Mouse (Mus musculus) forebrain, embryonic 15.5 days (tissue): ENCODE results near the gene Poc1b. TPM values are rescaled to one million over a fixed set of nuclear protein-coding genes. Genes with fewer than 3 reads are reported as not detected.
A peak's percentile ranks its signal among the peaks of the same experiment; 100 is the strongest.

ENCODE experiments used
- ATAC-seq: fragments of 200-750 bp; cut with Nextera tagmentation; replicated peaks from 2 replicates; pipeline ENCODE4 v1.8.0; 2017; ENCODE audit warnings: mild to moderate bottlenecking, moderate TSS enrichment, moderate library complexity
- H3K27ac ChIP-seq: fragments of 300-500 bp; sonication (generic); replicated peaks from 2 replicates; pipeline ENCODE4 v1.5.1; 2015; ENCODE audit warnings: mild to moderate bottlenecking, inconsistent platforms
- H3K27me3 ChIP-seq: fragments of 300-500 bp; sonication (generic); 2 replicates; pipeline ENCODE4 v1.6.1; 2015; ENCODE audit warnings: inconsistent platforms
- H3K36me3 ChIP-seq: fragments of 300-500 bp; sonication (generic); 2 replicates; pipeline ENCODE4 v1.6.1; 2015; ENCODE audit warnings: mild to moderate bottlenecking, inconsistent platforms
- H3K4me1 ChIP-seq: fragments of 300-500 bp; sonication (generic); 2 replicates; pipeline ENCODE4 v1.6.1; 2015; ENCODE audit warnings: inconsistent platforms
- H3K4me2 ChIP-seq: fragments of 300-500 bp; sonication (generic); replicated peaks from 2 replicates; pipeline ENCODE4 v1.6.1; 2015; ENCODE audit warnings: mild to moderate bottlenecking, inconsistent platforms
- H3K4me3 ChIP-seq: fragments of 300-500 bp; sonication (generic); 2 replicates; pipeline ENCODE4 v1.5.1; 2015; ENCODE audit warnings: mild to moderate bottlenecking, inconsistent platforms
- H3K9ac ChIP-seq: fragments of 300-500 bp; sonication (generic); replicated peaks from 2 replicates; pipeline ENCODE4 v1.6.1; 2015; ENCODE audit warnings: mild to moderate bottlenecking, inconsistent platforms
- H3K9me3 ChIP-seq: fragments of 300-500 bp; sonication (generic); 2 replicates; pipeline ENCODE4 v1.6.1; 2016; ENCODE audit warnings: inconsistent platforms
- WGBS: fragments of 180-500 bp; shearing (Covaris S2); methylation state at CpG from one replicate; pipeline ENCODE4 v1.1.7; 2015; ENCODE audit warnings: mixed read lengths; 5-methylcytosine and 5-hydroxymethylcytosine counted together
- polyA plus RNA-seq: library from polyadenylated mRNA; unstranded; fragments of >200 nt; fragmentation: Nextera tagmentation; extraction: Ambion mirVana; gene quantifications from 2 replicates; pipeline ENCODE4 v1.2.1, GENCODE M21; 2015

Gene Poc1b
- polyA plus RNA-seq, 1 experiment from 2014 or later = 16.4 TPM

DNA sequence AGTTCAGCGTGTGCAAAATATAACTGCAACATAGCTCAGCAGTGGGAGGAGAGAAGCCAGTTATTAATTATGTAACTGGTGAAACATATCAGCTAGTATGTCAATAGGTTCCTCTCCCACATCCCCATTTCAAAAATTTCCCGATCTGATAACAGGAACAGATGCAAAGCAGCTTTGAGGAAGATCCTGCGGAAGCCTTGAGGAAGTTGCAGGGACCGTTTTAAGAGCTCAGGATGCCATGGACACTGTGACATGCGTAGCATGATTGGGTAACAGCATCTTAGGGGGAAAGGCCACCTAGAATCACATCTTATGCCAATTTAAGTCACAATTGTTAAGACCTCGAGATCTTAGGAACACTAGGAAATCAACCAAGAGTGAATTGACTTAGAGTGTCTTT, 16.9 kb upstream of the Poc1b start:
- Histone ChIP-seq H3K4me3 (no peak overlapping the region), H3K36me3 (no peaks in the 10 kb centered on the region), H3K27ac (no peak overlapping the region), H3K4me1 (no peaks in the 10 kb centered on the region), H3K4me2 (no peak overlapping the region), H3K27me3 (no peaks in the 10 kb centered on the region), H3K9me3 (no peaks in the 10 kb centered on the region), H3K9ac (no peak overlapping the region)
- WGBS = 84% methylated on average over 6 of the region's 6 CpGs
- no peak for ATAC-seq

DNA sequence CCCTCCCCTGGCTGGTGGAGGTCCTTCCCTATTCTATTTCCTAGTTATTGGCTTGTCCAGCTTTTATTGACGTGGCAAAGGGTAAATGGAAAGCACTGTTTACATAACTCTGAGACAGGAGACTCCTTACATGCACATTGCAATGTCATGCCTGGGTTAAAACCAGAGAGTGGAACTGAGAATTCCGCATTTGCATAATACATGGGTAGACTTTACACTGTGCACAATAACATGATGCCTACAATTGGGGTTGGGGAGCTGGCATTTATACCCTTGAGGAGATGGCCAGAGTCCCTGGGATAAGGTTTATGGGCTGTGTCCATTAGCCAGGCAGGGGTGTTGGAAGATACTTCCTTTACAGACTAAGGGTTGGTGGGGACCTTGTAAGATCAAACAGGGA, 13.5 kb upstream of the Poc1b start:
- no peaks in the 10 kb centered on the region for H3K9me3 ChIP-seq
- H3K36me3 ChIP-seq = no peaks in the 10 kb centered on the region
- no peak overlapping the region for H3K4me3 ChIP-seq
- no peak overlapping the region for H3K9ac ChIP-seq
- WGBS = 87% methylated on average over 2 of the region's 2 CpGs
- no peak overlapping the region for H3K4me2 ChIP-seq
- H3K27me3 ChIP-seq = no peaks in the 10 kb centered on the region
- H3K27ac ChIP-seq = no peak overlapping the region
- H3K4me1 ChIP-seq = no peaks in the 10 kb centered on the region
- no peak for ATAC-seq

DNA sequence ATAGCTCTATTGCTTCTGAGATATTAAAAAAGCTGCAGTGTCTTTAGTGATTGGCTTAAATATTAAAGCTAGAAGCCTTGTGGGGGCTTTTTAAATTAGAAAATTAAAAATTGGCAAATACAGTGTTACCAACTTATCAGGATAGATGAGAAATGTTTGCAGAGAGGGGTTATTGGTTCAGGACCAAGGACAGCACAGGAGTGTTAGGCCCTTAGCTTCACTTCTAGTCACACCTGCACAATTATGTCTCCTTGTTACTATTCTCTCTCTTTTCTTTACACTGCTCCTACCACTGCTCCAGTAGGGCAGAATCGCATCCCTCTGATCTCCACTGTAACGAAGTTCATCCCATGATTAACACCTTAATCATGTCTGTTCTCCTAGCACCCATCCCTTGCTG, 11.7 kb upstream of the Poc1b start:
- Histone ChIP-seq H3K9me3 (no peaks in the 10 kb centered on the region), H3K4me3 (no peak overlapping the region), H3K4me2 (no peak overlapping the region), H3K36me3 (no peaks in the 10 kb centered on the region), H3K9ac (no peak overlapping the region), H3K4me1 (no peaks in the 10 kb centered on the region), H3K27me3 (no peaks in the 10 kb centered on the region), H3K27ac (no peak overlapping the region)
- ATAC-seq = no peak
- 84% methylated on average over 2 of the region's 2 CpGs for WGBS

DNA sequence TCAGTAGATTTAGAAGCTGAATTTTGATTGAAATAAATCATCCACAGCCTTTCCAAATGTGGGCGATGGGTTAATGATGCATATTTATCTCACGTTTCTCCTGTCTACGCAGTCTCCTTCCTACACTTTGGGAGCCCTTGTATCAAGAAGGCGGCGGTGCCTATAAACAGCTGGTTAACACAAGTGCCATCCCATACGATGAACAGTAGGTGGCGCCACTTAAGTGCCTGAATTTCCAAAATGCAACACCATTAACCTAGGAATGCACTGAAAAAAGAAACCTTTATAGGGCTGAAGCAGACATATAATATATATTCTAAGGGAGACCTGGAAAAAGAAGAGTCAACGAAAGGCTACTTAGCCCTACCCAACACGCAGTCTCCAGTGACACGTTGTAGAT, 9.5 kb upstream of the Poc1b start:
- Histone ChIP-seq H3K4me2 (no peak overlapping the region), H3K9ac (no peak overlapping the region), H3K9me3 (no peaks in the 10 kb centered on the region), H3K4me3 (no peak overlapping the region), H3K36me3 (no peaks in the 10 kb centered on the region), H3K4me1 (no peaks in the 10 kb centered on the region), H3K27me3 (no peaks in the 10 kb centered on the region), H3K27ac (no peak overlapping the region)
- 80% methylated on average over 10 of the region's 10 CpGs for WGBS
- ATAC-seq = no peak; the same call in 1 of the 2 replicates

DNA sequence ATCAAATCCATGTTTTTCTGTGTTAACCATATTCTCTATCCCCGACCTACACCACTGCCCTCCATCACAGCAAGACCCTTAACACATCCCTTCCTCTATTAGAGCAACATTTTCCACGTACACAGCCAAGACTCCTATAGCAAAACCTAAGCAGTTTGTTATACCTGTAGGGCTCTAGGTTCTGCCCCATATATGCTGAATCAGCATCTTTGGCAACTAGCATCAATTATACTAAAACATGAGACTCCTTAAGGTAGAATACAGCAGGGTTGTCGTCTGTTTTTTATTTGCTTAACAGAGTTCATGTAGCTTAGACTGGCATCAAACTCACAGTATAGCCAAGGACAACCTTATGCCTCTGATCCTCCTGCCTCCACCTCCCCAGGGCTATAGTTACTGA, 1.3 kb upstream of the Poc1b start:
- no peak for ATAC-seq
- Histone ChIP-seq H3K36me3 (0 out of 2 replicates have a peak, but pooled peaks cover 6% of the 10 kb centered on the region), H3K27ac (no peak overlapping the region), H3K4me2 (no peak overlapping the region; the same call in 1 of the 2 replicates), H3K27me3 (no peaks in the 10 kb centered on the region), H3K4me3 (no peak overlapping the region), H3K9me3 (no peaks in the 10 kb centered on the region), H3K9ac (no peak overlapping the region), H3K4me1 (peaks cover 23% of the 10 kb centered on the region)
- WGBS = 90% methylated on average over 3 of the region's 3 CpGs

DNA sequence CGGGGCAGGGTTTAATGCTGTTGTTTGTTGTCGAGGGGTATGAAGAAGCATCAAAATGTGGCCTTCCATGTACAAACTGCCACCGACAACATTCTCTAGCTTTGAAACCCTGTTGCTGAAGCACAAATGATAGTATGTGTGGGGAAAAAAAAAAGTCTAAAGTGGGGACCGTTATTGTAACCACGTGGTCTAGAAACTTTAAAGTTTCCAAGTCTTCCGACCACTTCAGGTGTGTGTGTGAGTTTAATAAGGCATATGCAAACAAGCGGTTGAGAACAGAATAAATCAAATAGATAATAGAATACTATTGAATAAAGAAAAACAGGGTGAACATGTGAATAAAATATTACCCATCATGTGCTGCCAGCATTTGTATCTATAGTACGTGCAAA, 529 bp upstream of the Poc1b start:
- no peaks in the 10 kb centered on the region for H3K27me3 ChIP-seq
- no peaks in the 10 kb centered on the region for H3K9me3 ChIP-seq
- WGBS = 21% methylated on average over 8 of the region's 8 CpGs
- no peak for ATAC-seq
- H3K9ac ChIP-seq = peak overlapping the region; percentile 87
- peaks cover 31% of the 10 kb centered on the region for H3K4me1 ChIP-seq
- H3K4me2 ChIP-seq = peak overlapping the region; percentile 52
- peak overlapping the region; percentile 93 for H3K27ac ChIP-seq
- 0 out of 2 replicates have a peak, but pooled peaks cover 6% of the 10 kb centered on the region for H3K36me3 ChIP-seq
- H3K4me3 ChIP-seq = peak overlapping the region; percentile 77

DNA sequence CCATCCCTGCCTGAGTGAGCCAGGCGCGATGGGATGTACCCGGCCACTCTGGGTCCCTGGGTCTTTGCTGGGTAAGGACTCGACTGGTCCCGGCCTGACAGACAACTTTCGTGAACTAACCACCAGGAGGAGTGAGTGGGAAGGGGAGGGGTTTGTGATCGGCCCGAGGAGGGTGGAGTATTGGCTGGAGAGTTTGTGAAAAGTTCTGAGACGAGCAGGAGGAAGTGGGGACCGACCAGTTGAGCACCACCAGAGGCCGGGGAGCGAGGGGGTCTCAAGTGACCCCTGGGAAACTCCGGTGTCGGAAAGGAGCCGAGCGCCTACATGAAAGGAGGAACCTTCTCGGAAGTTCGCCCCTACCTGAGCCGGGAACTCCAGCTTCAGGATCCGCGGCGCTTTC, 1.1 kb downstream of the Poc1b start, which contains the start of gene Galnt4:
Galnt4 (plus strand) TSS at position 196 of the 400 bp plus-strand sequence.
- peak; percentile 64 for ATAC-seq
- Histone ChIP-seq H3K9me3 (no peaks in the 10 kb centered on the region), H3K27me3 (no peaks in the 10 kb centered on the region), H3K9ac (peak within 1 kb of the TSS; percentile 87), H3K36me3 (0 out of 2 replicates have a peak, but pooled peaks cover 6% of the 10 kb centered on the region), H3K4me3 (peak within 1 kb of the TSS; percentile 77), H3K4me2 (peak within 1 kb of the TSS; percentile 79), H3K4me1 (peaks cover 32% of the 10 kb centered on the region), H3K27ac (peak within 1 kb of the TSS; percentile 93)
- 1% methylated on average over 22 of the region's 22 CpGs for WGBS

DNA sequence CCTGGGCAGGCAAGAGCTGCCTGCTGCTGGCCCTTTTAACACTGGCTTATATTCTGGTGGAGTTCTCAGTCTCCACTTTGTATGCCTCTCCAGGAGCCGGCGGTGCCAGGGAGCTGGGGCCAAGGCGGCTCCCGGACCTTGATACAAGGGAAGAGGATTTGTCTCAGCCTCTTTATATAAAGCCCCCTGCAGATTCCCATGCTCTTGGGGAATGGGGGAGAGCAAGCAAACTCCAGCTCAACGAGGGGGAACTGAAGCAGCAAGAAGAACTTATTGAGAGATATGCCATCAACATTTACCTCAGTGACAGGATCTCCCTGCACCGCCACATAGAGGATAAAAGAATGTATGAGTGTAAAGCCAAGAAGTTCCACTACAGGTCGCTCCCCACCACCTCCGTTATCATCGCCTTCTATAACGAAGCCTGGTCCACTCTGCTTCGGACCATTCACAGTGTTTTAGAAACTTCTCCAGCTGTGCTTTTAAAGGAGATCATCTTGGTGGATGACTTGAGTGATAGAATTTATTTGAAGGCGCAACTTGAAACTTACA, 1.7 kb downstream of the Poc1b start:
- H3K27me3 ChIP-seq = no peaks in the 10 kb centered on the region
- H3K9me3 ChIP-seq = no peaks in the 10 kb centered on the region
- H3K27ac ChIP-seq = no peak overlapping the region
- peak overlapping the region; percentile 79 for H3K4me2 ChIP-seq
- ATAC-seq = no peak
- peak overlapping the region; percentile 87 for H3K9ac ChIP-seq
- 0 out of 2 replicates have a peak, but pooled peaks cover 6% of the 10 kb centered on the region for H3K36me3 ChIP-seq
- peak overlapping the region; percentile 77 for H3K4me3 ChIP-seq
- H3K4me1 ChIP-seq = peaks cover 32% of the 10 kb centered on the region
- 27% methylated on average over 12 of the region's 12 CpGs for WGBS

DNA sequence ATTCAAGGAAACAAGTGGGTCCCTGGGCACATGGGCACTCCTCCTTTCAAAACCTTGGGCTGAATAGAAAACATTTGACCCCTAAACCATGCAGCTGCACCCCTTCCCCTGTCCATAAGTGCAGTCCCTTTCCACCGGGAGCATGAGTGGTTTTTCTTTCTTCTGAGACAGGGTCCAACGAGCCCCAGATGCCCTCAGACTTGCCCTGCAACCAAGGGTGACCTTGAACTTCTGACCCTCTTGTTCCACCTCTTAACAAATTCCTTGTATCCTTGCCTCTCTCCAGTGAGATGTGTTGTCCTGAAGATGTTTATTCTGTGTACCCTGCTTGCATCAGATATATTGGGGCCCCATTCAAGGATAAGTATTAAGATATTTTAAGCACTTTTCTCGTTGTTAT, 6.7 kb downstream of the Poc1b start:
- 75% methylated on average over 3 of the region's 3 CpGs for WGBS

DNA sequence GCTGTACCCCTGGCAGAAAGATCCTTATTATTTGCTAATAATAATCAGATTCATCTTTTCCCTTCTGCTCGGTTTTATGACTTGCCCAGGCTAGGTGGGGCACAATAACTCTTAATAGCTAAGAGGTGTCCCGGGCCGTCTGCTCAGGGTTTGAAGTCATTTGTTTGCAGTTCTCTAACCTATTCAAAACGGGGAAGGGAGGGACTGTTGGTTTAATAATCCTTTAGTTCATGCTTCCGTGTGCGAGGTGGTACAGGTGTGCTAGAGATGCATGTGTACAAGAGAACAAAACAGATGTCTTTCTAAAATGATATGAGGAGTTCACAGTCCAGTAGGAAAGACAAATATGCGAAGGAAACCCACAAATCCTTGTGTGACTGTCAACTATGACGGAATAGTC, 7.5 kb downstream of the Poc1b start:
- ATAC-seq = no peak

More for the DNA sequence above, 6.7 kb downstream of the Poc1b start:
- H3K27ac ChIP-seq = no peak overlapping the region
- no peaks in the 10 kb centered on the region for H3K27me3 ChIP-seq
- H3K4me2 ChIP-seq = no peak overlapping the region
- no peak overlapping the region for H3K4me3 ChIP-seq
- H3K9me3 ChIP-seq = no peaks in the 10 kb centered on the region
- H3K4me1 ChIP-seq = peaks cover 22% of the 10 kb centered on the region
- no peak for ATAC-seq
- 0 out of 2 replicates have a peak, but pooled peaks cover 6% of the 10 kb centered on the region for H3K36me3 ChIP-seq
- H3K9ac ChIP-seq = no peak overlapping the region

DNA sequence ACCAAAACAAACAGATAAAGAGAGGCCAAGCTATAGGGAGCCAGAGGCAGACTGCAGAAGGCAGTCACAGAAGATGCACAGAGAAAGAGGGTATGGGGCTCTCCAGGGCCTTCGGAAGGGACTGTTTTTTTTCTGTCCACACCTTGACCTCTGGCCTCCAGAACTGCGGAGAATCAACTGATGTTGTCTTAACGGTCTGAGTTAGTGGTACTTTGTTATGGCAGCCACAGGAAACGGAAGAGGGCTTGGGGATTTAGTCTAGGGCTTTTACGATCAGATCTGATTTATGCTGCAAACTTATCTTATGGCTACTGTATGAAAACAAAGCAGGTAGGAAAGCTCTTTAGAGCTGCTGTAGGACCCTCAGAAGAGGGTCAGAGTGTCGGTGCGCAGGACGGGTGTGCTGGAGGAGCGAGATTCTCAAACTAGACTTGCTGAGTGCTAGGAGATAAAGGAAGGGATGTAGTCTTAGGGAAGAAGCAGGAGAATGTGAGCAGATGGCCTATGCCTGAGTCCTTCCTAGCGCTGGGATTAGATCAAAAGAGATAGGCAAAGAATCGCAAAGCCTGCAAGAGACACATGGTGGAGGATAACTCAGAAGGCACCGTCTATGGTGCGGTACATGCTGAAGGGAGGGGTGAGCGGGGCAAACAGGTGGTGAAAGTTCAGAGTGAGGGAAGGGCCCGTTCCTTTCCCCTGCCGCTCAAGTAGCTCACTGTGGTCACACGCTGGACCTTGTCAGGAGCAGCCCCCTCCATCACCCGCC, 8.8 kb downstream of the Poc1b start:
- peaks cover 13% of the 10 kb centered on the region; the same call in 1 of the 2 replicates for H3K4me1 ChIP-seq
- H3K9me3 ChIP-seq = no peaks in the 10 kb centered on the region
- H3K27ac ChIP-seq = no peak overlapping the region
- 73% methylated on average over 18 of the region's 18 CpGs for WGBS
- no peaks in the 10 kb centered on the region for H3K27me3 ChIP-seq
- H3K4me3 ChIP-seq = no peak overlapping the region
- no peaks in the 10 kb centered on the region for H3K36me3 ChIP-seq
- H3K9ac ChIP-seq = no peak overlapping the region
- no peak for ATAC-seq
- no peak overlapping the region for H3K4me2 ChIP-seq

More for the DNA sequence above, 7.5 kb downstream of the Poc1b start:
- Histone ChIP-seq H3K4me2 (no peak overlapping the region), H3K27ac (no peak overlapping the region), H3K4me3 (no peak overlapping the region), H3K9me3 (no peaks in the 10 kb centered on the region), H3K36me3 (0 out of 2 replicates have a peak, but pooled peaks cover 4% of the 10 kb centered on the region), H3K9ac (no peak overlapping the region), H3K4me1 (peaks cover 16% of the 10 kb centered on the region), H3K27me3 (no peaks in the 10 kb centered on the region)
- WGBS = 81% methylated on average over 8 of the region's 8 CpGs

DNA sequence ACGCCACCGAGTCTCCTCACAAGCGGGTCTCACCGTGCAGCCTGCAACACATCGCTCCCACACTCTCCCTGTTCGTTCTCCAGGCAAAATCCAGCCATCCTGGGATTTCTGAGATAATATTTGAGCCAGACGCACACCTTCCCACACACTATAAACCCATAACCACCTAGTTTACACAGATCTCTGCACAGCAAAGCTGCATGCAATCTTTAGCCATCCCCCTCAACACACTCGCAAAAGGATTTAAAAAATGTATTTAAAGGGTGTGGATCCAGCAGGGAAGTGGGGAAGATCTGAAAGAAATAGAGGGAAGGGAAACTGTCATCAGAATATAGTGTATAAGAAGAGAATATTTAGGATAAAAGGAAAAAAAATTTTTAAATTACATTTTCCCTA, 9.4 kb downstream of the Poc1b start:
- Histone ChIP-seq H3K4me3 (no peak overlapping the region), H3K9ac (no peak overlapping the region), H3K9me3 (no peaks in the 10 kb centered on the region), H3K27me3 (no peaks in the 10 kb centered on the region), H3K4me1 (0 out of 2 replicates have a peak, but pooled peaks cover 8% of the 10 kb centered on the region), H3K27ac (no peak overlapping the region), H3K36me3 (no peaks in the 10 kb centered on the region), H3K4me2 (no peak overlapping the region)
- no peak for ATAC-seq
- 73% methylated on average over 8 of the region's 8 CpGs for WGBS
